Mouse (Mus musculus): ENCODE results near the gene Tlk1. TPM values are rescaled to one million over a fixed set of nuclear protein-coding genes. Genes with fewer than 3 reads are reported as not detected.
A peak's percentile ranks its signal among the peaks of the same experiment; 100 is the strongest.

Gene Tlk1
- polyA plus RNA-seq, 1 experiment from 2014 or later = 26.7 TPM

DNA sequence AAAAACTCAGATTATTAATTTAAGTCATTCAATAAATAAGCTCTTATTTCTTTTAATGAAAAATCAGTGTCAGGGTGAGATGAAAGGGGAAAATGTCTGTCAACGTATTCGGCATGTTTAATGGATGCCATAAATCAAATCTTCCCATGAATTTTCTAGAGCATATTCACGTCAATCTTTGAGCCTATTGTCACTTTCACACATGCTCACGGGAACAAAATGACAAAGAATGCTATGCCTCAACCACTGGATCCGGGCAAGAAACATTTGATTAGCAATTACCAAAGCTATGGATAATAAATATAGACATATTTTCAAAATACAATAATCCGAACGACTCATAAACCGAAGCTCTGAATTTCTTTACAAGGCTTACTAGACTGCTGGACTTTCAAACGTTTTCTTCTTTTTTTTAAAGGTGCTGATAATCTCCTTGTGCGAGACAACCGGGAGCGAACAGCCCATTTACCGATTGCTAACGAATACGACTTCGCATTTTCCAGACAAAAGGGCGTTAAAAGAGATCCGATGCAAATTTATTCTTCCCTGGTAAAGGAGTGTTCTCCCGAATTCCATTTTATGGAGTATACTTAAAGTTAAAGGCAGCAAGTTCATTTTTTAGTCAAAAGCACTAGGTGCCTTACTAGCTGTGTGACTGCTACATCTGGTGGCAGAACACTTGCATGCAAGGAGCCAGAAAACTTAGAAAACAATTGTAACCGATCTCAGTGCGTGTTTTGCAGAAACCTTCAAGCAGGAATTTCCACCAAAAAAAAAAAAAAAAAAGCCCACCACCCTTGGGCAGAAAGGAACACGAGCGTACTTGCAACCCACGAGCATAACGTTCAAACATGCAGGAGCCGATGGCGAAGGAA lies 1.4 kb downstream of the Tlk1 start:
- peak overlapping the region; percentile 95 for H3K4me3 ChIP-seq (ENCODE audit: low read depth, low read length)
- H3K9ac ChIP-seq (ENCODE audit: low read length) = peak overlapping the region; percentile 97
- WGBS = under 1% methylated on average over 27 of the region's 27 CpGs
- ATAC-seq (ENCODE audit: low FRiP score, low TSS enrichment) (no peak), DNase-seq (ENCODE audit: low spot score) (no peak)
- TF ChIP-seq CTCF (IDR thresholded peaks at IDR 0.05; ENCODE audit: low read depth) = peak; percentile 81
- no peak for TF ChIP-seq EP300 (optimal IDR thresholded peaks at IDR 0.05)
- H3K27ac ChIP-seq (replicated peaks) = peak overlapping the region; percentile 100
- peak overlapping the region; percentile 63 for H3K4me2 ChIP-seq (replicated peaks; ENCODE audit: low read depth)
- no peaks in the 10 kb centered on the region for H3K27me3 ChIP-seq (ENCODE audit: control insufficient read depth, insufficient read depth, low read length)
- no peaks in the 10 kb centered on the region for H3K36me3 ChIP-seq (ENCODE audit: control insufficient read depth, insufficient read depth, low read length)
- no peaks in the 10 kb centered on the region; the same call in 1 of the 2 replicates for H3K4me1 ChIP-seq (replicated peaks; ENCODE audit: control insufficient read depth, insufficient read depth)
- H3K9me3 ChIP-seq (ENCODE audit: control insufficient read depth, low read length) = no peaks in the 10 kb centered on the region

DNA sequence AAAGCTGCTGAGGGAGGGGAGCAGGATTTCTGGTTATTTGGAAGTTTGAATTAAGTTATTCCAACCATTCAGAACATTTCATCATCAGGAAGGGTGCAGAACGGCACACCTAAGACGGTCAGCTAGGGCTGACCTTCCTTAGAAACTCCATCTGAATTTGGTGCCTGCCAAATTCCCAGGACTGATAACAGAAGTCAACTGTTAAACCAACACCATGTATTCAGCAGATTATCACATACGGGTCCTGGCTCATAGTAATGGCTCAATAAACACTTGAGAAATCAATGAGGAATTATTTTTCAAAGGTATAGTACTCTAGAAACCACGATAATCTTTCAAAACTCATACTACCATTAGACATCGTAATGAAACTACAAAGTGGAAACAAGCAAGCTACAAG lies 2.1 kb downstream of the Tlk1 start:
- H3K27ac ChIP-seq (replicated peaks) = no peak overlapping the region
- H3K9me3 ChIP-seq (ENCODE audit: control insufficient read depth, low read length) = no peaks in the 10 kb centered on the region
- peak overlapping the region; percentile 63 for H3K4me2 ChIP-seq (replicated peaks; ENCODE audit: low read depth)
- no peaks in the 10 kb centered on the region for H3K36me3 ChIP-seq (ENCODE audit: control insufficient read depth, insufficient read depth, low read length)
- ATAC-seq (ENCODE audit: low FRiP score, low TSS enrichment) = no peak
- H3K27me3 ChIP-seq (ENCODE audit: control insufficient read depth, insufficient read depth, low read length) = no peaks in the 10 kb centered on the region
- WGBS = 29% methylated on average over 5 of the region's 5 CpGs
- no peaks in the 10 kb centered on the region; the same call in 1 of the 2 replicates for H3K4me1 ChIP-seq (replicated peaks; ENCODE audit: control insufficient read depth, insufficient read depth)
- DNase-seq (ENCODE audit: low spot score) = no peak
- 0 out of 2 replicates have a peak overlapping the region, but pooled peaks have one; percentile 23 for H3K9ac ChIP-seq (ENCODE audit: low read length)
- no peak for TF ChIP-seq EP300 (optimal IDR thresholded peaks at IDR 0.05)
- no peak for TF ChIP-seq CTCF (IDR thresholded peaks at IDR 0.05; ENCODE audit: low read depth)
- H3K4me3 ChIP-seq (ENCODE audit: low read depth, low read length) = peak overlapping the region; percentile 95

DNA sequence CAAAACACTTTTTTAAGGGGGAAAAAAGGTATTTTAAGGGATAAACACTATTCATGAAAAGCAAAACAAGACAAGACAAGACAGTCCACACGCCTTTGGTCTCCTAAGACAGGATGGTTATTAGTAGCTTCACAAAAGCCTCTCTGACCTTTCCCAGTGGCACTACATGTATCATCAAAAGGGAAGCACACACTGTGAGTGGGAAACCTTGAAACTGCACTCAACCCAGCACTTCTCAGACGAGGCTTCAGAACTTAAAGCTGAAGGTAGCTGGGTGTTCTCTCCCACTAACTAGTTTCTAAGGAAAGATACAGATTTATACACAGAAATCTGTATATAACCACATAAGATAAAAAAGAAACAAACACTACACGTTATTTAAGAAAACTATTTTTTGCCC lies 8.6 kb downstream of the Tlk1 start:
- Histone ChIP-seq H3K36me3 (ENCODE audit: control insufficient read depth, insufficient read depth, low read length) (no peaks in the 10 kb centered on the region), H3K27ac (replicated peaks) (no peak overlapping the region), H3K9ac (ENCODE audit: low read length) (no peak overlapping the region), H3K4me3 (ENCODE audit: low read depth, low read length) (no peak overlapping the region), H3K9me3 (ENCODE audit: control insufficient read depth, low read length) (no peaks in the 10 kb centered on the region), H3K4me1 (replicated peaks; ENCODE audit: control insufficient read depth, insufficient read depth) (no peaks in the 10 kb centered on the region), H3K27me3 (ENCODE audit: control insufficient read depth, insufficient read depth, low read length) (no peaks in the 10 kb centered on the region), H3K4me2 (replicated peaks; ENCODE audit: low read depth) (no peak overlapping the region)
- ATAC-seq (ENCODE audit: low FRiP score, low TSS enrichment) (no peak), DNase-seq (ENCODE audit: low spot score) (no peak)
- 37% methylated on average over 3 of the region's 3 CpGs for WGBS
- TF ChIP-seq CTCF (IDR thresholded peaks at IDR 0.05; ENCODE audit: low read depth) = no peak
- no peak for TF ChIP-seq EP300 (optimal IDR thresholded peaks at IDR 0.05)

DNA sequence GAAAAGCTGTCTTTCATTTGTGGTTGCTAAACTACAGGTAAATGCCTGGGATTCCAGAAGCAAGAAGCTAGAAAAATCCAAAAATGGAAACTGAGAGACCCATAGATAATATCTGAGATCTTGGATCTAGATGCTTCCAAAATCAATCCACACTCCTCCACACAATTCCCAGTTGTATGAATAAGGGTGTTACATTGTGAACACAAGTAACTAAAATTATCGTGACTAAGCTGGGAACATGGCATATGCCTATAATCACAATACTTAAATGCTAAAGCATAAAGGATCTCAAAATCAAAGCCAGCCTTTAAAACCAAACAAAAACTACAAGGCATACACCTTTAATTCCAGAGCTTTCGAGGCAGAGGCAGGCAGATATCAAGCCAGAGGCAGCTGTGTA lies 9.5 kb downstream of the Tlk1 start:
- TF ChIP-seq EP300 (optimal IDR thresholded peaks at IDR 0.05) (no peak), CTCF (IDR thresholded peaks at IDR 0.05; ENCODE audit: low read depth) (no peak)
- WGBS = 68% methylated on average over 2 of the region's 2 CpGs
- Histone ChIP-seq H3K27ac (replicated peaks) (no peak overlapping the region), H3K4me2 (replicated peaks; ENCODE audit: low read depth) (no peak overlapping the region), H3K36me3 (ENCODE audit: control insufficient read depth, insufficient read depth, low read length) (no peaks in the 10 kb centered on the region), H3K4me1 (replicated peaks; ENCODE audit: control insufficient read depth, insufficient read depth) (no peaks in the 10 kb centered on the region), H3K27me3 (ENCODE audit: control insufficient read depth, insufficient read depth, low read length) (no peaks in the 10 kb centered on the region), H3K9me3 (ENCODE audit: control insufficient read depth, low read length) (no peaks in the 10 kb centered on the region), H3K4me3 (ENCODE audit: low read depth, low read length) (no peak overlapping the region), H3K9ac (ENCODE audit: low read length) (no peak overlapping the region)
- no peak for ATAC-seq (ENCODE audit: low FRiP score, low TSS enrichment)
- no peak for DNase-seq (ENCODE audit: low spot score)

DNA sequence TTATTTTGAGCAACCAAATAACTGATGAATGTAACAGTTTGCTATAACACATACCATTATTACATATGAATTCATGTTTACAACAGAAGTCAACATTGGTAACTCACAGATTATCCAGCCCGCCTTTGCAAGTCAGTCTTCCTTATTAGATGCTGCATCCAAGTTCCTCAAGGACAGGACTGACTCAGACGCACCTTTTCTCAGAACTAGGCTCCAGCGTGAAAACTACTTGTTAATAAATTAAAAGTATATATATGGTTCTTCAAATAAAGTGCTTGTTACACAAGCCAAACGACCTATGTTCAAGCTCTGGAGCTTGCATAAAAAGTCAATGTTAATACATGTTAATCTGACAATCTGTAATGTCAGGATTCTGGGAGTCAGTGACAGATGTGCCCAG lies 11.9 kb downstream of the Tlk1 start:
- 46% methylated on average over 4 of the region's 4 CpGs for WGBS
- DNase-seq (ENCODE audit: low spot score) = no peak
- H3K4me3 ChIP-seq (ENCODE audit: low read depth, low read length) = no peak overlapping the region
- H3K36me3 ChIP-seq (ENCODE audit: control insufficient read depth, insufficient read depth, low read length) = no peaks in the 10 kb centered on the region
- H3K9me3 ChIP-seq (ENCODE audit: control insufficient read depth, low read length) = no peaks in the 10 kb centered on the region
- peaks cover 3% of the 10 kb centered on the region; the same call in 1 of the 2 replicates for H3K4me1 ChIP-seq (replicated peaks; ENCODE audit: control insufficient read depth, insufficient read depth)
- ATAC-seq (ENCODE audit: low FRiP score, low TSS enrichment) = no peak
- TF ChIP-seq CTCF (IDR thresholded peaks at IDR 0.05; ENCODE audit: low read depth) (no peak), EP300 (optimal IDR thresholded peaks at IDR 0.05) (no peak)
- no peaks in the 10 kb centered on the region for H3K27me3 ChIP-seq (ENCODE audit: control insufficient read depth, insufficient read depth, low read length)
- H3K27ac ChIP-seq (replicated peaks) = no peak overlapping the region
- no peak overlapping the region for H3K9ac ChIP-seq (ENCODE audit: low read length)
- H3K4me2 ChIP-seq (replicated peaks; ENCODE audit: low read depth) = no peak overlapping the region

DNA sequence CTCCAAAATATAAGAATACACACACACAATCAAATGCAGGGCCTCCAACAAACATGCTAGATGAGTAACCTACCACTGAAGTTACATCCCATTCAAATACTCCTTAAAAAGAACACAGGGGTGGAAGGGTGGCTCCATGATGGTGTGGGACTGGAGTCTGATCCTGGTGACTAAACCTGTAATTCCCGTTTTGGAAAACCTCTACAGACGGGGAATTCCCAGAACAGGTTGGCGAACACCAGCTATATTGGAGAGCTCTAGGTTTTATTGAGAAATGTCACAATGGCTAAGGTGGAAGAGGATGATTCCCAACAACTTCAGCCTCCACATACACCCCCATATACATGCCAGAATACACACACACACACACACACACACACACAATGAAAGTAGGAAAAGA lies 14.1 kb downstream of the Tlk1 start:
- no peak overlapping the region for H3K4me3 ChIP-seq (ENCODE audit: low read depth, low read length)
- DNase-seq (ENCODE audit: low spot score) (no peak), ATAC-seq (ENCODE audit: low FRiP score, low TSS enrichment) (no peak)
- TF ChIP-seq CTCF (IDR thresholded peaks at IDR 0.05; ENCODE audit: low read depth) = no peak
- peak; percentile 40 for TF ChIP-seq EP300 (optimal IDR thresholded peaks at IDR 0.05)
- no peak overlapping the region for H3K9ac ChIP-seq (ENCODE audit: low read length)
- no peaks in the 10 kb centered on the region for H3K36me3 ChIP-seq (ENCODE audit: control insufficient read depth, insufficient read depth, low read length)
- no peak overlapping the region for H3K27ac ChIP-seq (replicated peaks)
- H3K4me2 ChIP-seq (replicated peaks; ENCODE audit: low read depth) = no peak overlapping the region
- H3K9me3 ChIP-seq (ENCODE audit: control insufficient read depth, low read length) = no peaks in the 10 kb centered on the region
- 57% methylated on average over 3 of the region's 3 CpGs for WGBS
- H3K27me3 ChIP-seq (ENCODE audit: control insufficient read depth, insufficient read depth, low read length) = no peaks in the 10 kb centered on the region
- peaks cover 3% of the 10 kb centered on the region; the same call in 1 of the 2 replicates for H3K4me1 ChIP-seq (replicated peaks; ENCODE audit: control insufficient read depth, insufficient read depth)
